In the genomic region with DNA sequence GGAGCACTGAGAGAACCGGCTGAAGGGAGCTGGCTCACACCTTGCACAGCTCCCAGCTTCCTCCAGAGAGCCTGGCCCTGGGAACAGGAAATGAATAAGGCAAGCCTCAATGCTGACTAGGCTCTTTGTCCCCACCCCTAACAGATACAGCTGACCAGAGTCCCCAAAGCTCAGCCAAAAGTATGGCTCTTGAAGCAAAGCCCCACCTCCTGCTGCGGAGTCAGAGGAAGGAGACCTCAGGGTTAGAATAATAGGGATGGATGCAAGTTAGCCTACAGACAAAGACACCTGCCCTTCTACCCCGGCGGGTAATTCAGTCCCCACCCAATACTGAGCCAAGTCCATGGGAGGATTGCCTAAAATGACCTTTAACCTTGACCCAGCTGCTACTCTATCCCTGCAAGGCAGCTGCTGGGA, we compare ENCODE assay signal across 10 mouse cellular contexts. TPM values are rescaled to one million over a fixed set of nuclear protein-coding genes. Genes with fewer than 3 reads are reported as not detected.
DNase-seq lines count a peak whose midpoint lies in the region; ATAC-seq and TF ChIP-seq lines count a peak whose summit lies in the region.
"Had no signal": no experiment of that assay in that cellular context is flagged by ENCODE, and none has a peak within 500 bp of the region (broad histone marks: within the 10 kb centered on the region; RNA-seq: fewer than 3 reads in every experiment).

No protein-coding gene starts in this region.

- TF ChIP-seq POLR2A in ES-Bruce4 (IDR thresholded peaks at IDR 0.05; ENCODE audit: insufficient read depth, low read length), result no peak

- H3K9ac ChIP-seq in forebrain, embryonic 16.5 days (replicated peaks; ENCODE audit: low read depth, low read length), result no peak overlapping the region
- no peak overlapping the region for H3K9ac ChIP-seq in ES-Bruce4 (ENCODE audit: low read depth, poor library complexity, severe bottlenecking)
- H3K9ac ChIP-seq in liver, embryonic 11.5 days (ENCODE audit: low read depth, low read length), result no peak overlapping the region
- H3K9ac ChIP-seq: neural tube, embryonic 15.5 days had no signal

- H3K4me1 ChIP-seq in forebrain, embryonic 10.5 days, result peaks cover 34% of the 10 kb centered on the region
- H3K4me1 ChIP-seq in forebrain, embryonic 16.5 days (replicated peaks; ENCODE audit: control insufficient read depth, insufficient read depth, low read length), result no peaks in the 10 kb centered on the region
- H3K4me1 ChIP-seq in ES-Bruce4 (ENCODE audit: control insufficient read depth, insufficient read depth, low read length), result peaks cover 12% of the 10 kb centered on the region
- peaks cover 16% of the 10 kb centered on the region for H3K4me1 ChIP-seq in liver, embryonic 11.5 days (replicated peaks; ENCODE audit: control insufficient read depth, insufficient read depth, low read length)
- H3K4me1 ChIP-seq: neural tube, embryonic 15.5 days had no signal

- H3K27me3 ChIP-seq in forebrain, embryonic 10.5 days (ENCODE audit: poor library complexity, severe bottlenecking), result no peaks in the 10 kb centered on the region
- H3K27me3 ChIP-seq in forebrain, embryonic 16.5 days (replicated peaks; ENCODE audit: control insufficient read depth, insufficient read depth, low read length), result no peaks in the 10 kb centered on the region
- no peaks in the 10 kb centered on the region for H3K27me3 ChIP-seq in ES-Bruce4 (ENCODE audit: control insufficient read depth, insufficient read depth, low read length, poor library complexity, severe bottlenecking)
- no peaks in the 10 kb centered on the region for H3K27me3 ChIP-seq in liver, embryonic 11.5 days (replicated peaks; ENCODE audit: control insufficient read depth, insufficient read depth, low read length)
- H3K27me3 ChIP-seq: neural tube, embryonic 15.5 days had no signal

- no peaks in the 10 kb centered on the region for H3K36me3 ChIP-seq in forebrain, embryonic 10.5 days (replicated peaks)
- no peaks in the 10 kb centered on the region for H3K36me3 ChIP-seq in forebrain, embryonic 16.5 days (ENCODE audit: control insufficient read depth, insufficient read depth)
- H3K36me3 ChIP-seq in ES-Bruce4 (ENCODE audit: control insufficient read depth, insufficient read depth, low read length, poor library complexity, severe bottlenecking), result peaks cover 28% of the 10 kb centered on the region
- no peaks in the 10 kb centered on the region; the same call in 1 of the 2 replicates for H3K36me3 ChIP-seq in liver, embryonic 11.5 days (ENCODE audit: control insufficient read depth, insufficient read depth, low read length)
- H3K36me3 ChIP-seq: neural tube, embryonic 15.5 days had no signal

- WGBS in forebrain, embryonic 10.5 days, result 60% methylated on average over 4 of the region's 4 CpGs
- 52% methylated on average over 4 of the region's 4 CpGs for WGBS in forebrain, embryonic 16.5 days
- WGBS in liver, embryonic 11.5 days, result 41% methylated on average over 4 of the region's 4 CpGs

- intact Hi-C loops in heart, postnatal 14 days (cut with DNase I), result no loop called here

- no peak overlapping the region for H3K4me2 ChIP-seq in forebrain, embryonic 16.5 days (ENCODE audit: low read length)
- H3K4me2 ChIP-seq in liver, embryonic 11.5 days, result no peak overlapping the region
- H3K4me2 ChIP-seq: neural tube, embryonic 15.5 days had no signal

- ATAC-seq in forebrain, embryonic 16.5 days, result no peak
- ATAC-seq in liver, embryonic 11.5 days (replicated peaks; ENCODE audit: low FRiP score), result peak; percentile 46

- no peak for TF ChIP-seq CTCF in ES-Bruce4 (IDR thresholded peaks at IDR 0.05; ENCODE audit: low read depth, low read length)

- TF ChIP-seq EP300 in ES-Bruce4 (IDR thresholded peaks at IDR 0.05; ENCODE audit: insufficient read depth, low read depth, low read length), result peak; percentile 92

- H3K27ac ChIP-seq in forebrain, embryonic 10.5 days, result peak overlapping the region; percentile 17; the same call in 1 of the 2 replicates
- H3K27ac ChIP-seq in forebrain, embryonic 16.5 days (ENCODE audit: low read length), result no peak overlapping the region
- H3K27ac ChIP-seq in ES-Bruce4 (ENCODE audit: insufficient read depth, low read length), result peak overlapping the region; percentile 88
- H3K27ac ChIP-seq in liver, embryonic 11.5 days (ENCODE audit: low read depth, low read length), result no peak overlapping the region
- H3K27ac ChIP-seq: neural tube, embryonic 15.5 days had no signal

- no peaks in the 10 kb centered on the region for H3K9me3 ChIP-seq in forebrain, embryonic 10.5 days
- no peaks in the 10 kb centered on the region for H3K9me3 ChIP-seq in forebrain, embryonic 16.5 days (ENCODE audit: control insufficient read depth, low read length)
- no peaks in the 10 kb centered on the region for H3K9me3 ChIP-seq in ES-Bruce4 (replicated peaks; ENCODE audit: control insufficient read depth, insufficient read depth, low read length, poor library complexity, severe bottlenecking)
- H3K9me3 ChIP-seq in liver, embryonic 11.5 days (ENCODE audit: control insufficient read depth, low read length), result no peaks in the 10 kb centered on the region
- H3K9me3 ChIP-seq: neural tube, embryonic 15.5 days had no signal

- H3K4me3 ChIP-seq in forebrain, embryonic 10.5 days, result no peak overlapping the region
- H3K4me3 ChIP-seq in forebrain, embryonic 16.5 days (replicated peaks; ENCODE audit: low read length), result no peak overlapping the region
- no peak overlapping the region for H3K4me3 ChIP-seq in ES-Bruce4 (ENCODE audit: low read depth, low read length)
- no peak overlapping the region for H3K4me3 ChIP-seq in liver, embryonic 11.5 days (ENCODE audit: low read depth, low read length)
- H3K4me3 ChIP-seq: neural tube, embryonic 15.5 days had no signal

- DNase-seq in forebrain, embryonic 10.5 days (ENCODE audit: extremely low spot score, low spot score), result no peak
- DNase-seq in heart, postnatal 14 days, result peak; percentile 22 to 31
- DNase-seq in liver, embryonic 11.5 days (ENCODE audit: low spot score), result no peak
- DNase-seq in retina, postnatal 1 day, result no peak
- DNase-seq in frontal cortex, postnatal 25 days (ENCODE audit: low spot score in 2 of 2), result no peak
- DNase-seq in thymus, adult 18-20 months, result no peak
- DNase-seq: adrenal gland, postnatal 10 days had no signal

RNA-seq across cellular contexts. Expression of gene Oxa1l, which starts 22.7 kb away (rescaled TPM):
- 55.2 and 59.0 TPM in 2 replicates for polyA plus RNA-seq in forebrain, embryonic 10.5 days (2016; fragmentation: Nextera tagmentation; extraction: Ambion mirVana)
- polyA plus RNA-seq in forebrain, embryonic 16.5 days (2015; fragmentation: Nextera tagmentation; extraction: Ambion mirVana), result 44.5 and 49.0 TPM in 2 replicates
- polyA plus RNA-seq in ES-Bruce4 (2011; ENCODE audit: insufficient read depth, insufficient read length, low read depth, missing spikeins), result 86.1 and 96.4 TPM in 2 replicates
- 100 to 1,000 TPM; 116 to 125 TPM for total RNA-seq in heart, postnatal 14 days (2021)
- polyA plus RNA-seq in liver, embryonic 11.5 days (2014; fragmentation: Nextera tagmentation; extraction: Ambion mirVana), result 42.3 and 46.7 TPM in 2 replicates

RNA-seq across cellular contexts. Expression of gene Slc7a7, which starts 34.2 kb away (rescaled TPM):
- 4.1 and 4.3 TPM in 2 replicates for polyA plus RNA-seq in forebrain, embryonic 10.5 days (2016; fragmentation: Nextera tagmentation; extraction: Ambion mirVana)
- polyA plus RNA-seq in forebrain, embryonic 16.5 days (2015; fragmentation: Nextera tagmentation; extraction: Ambion mirVana), result 3.9 and 4.9 TPM in 2 replicates
- polyA plus RNA-seq in ES-Bruce4 (2011; ENCODE audit: insufficient read depth, insufficient read length, low read depth, missing spikeins), result 46.6 and 47.7 TPM in 2 replicates
- 1 to 10 TPM; 6.2 to 6.5 TPM for total RNA-seq in heart, postnatal 14 days (2021)
- polyA plus RNA-seq in liver, embryonic 11.5 days (2014; fragmentation: Nextera tagmentation; extraction: Ambion mirVana), result 8.3 and 10.0 TPM in 2 replicates

RNA-seq across cellular contexts. Expression of gene Mrpl52, which starts 43.3 kb away (rescaled TPM):
- 200 and 201 TPM in 2 replicates for polyA plus RNA-seq in forebrain, embryonic 10.5 days (2016; fragmentation: Nextera tagmentation; extraction: Ambion mirVana)
- polyA plus RNA-seq in forebrain, embryonic 16.5 days (2015; fragmentation: Nextera tagmentation; extraction: Ambion mirVana), result 229 and 239 TPM in 2 replicates
- 114 and 115 TPM in 2 replicates for polyA plus RNA-seq in ES-Bruce4 (2011; ENCODE audit: insufficient read depth, insufficient read length, low read depth, missing spikeins)
- 100 to 1,000 TPM; 102 to 116 TPM for total RNA-seq in heart, postnatal 14 days (2021)
- 309 and 329 TPM in 2 replicates for polyA plus RNA-seq in liver, embryonic 11.5 days (2014; fragmentation: Nextera tagmentation; extraction: Ambion mirVana)

RNA-seq across cellular contexts. Expression of gene Mmp14, which starts 48.0 kb away (rescaled TPM):
- polyA plus RNA-seq in forebrain, embryonic 10.5 days (2016; fragmentation: Nextera tagmentation; extraction: Ambion mirVana), result 52.4 and 54.6 TPM in 2 replicates
- polyA plus RNA-seq in forebrain, embryonic 16.5 days (2015; fragmentation: Nextera tagmentation; extraction: Ambion mirVana), result 49.4 and 62.3 TPM in 2 replicates
- 50.4 and 60.7 TPM in 2 replicates for polyA plus RNA-seq in ES-Bruce4 (2011; ENCODE audit: insufficient read depth, insufficient read length, low read depth, missing spikeins)
- 10 to 100 TPM; 53.6 to 60.0 TPM for total RNA-seq in heart, postnatal 14 days (2021)
- 56.6 and 57.6 TPM in 2 replicates for polyA plus RNA-seq in liver, embryonic 11.5 days (2014; fragmentation: Nextera tagmentation; extraction: Ambion mirVana)

Comparison
In these comparisons a context has a peak if more than half of its experiments do, and no peak if none do; other contexts are left out.
1. H3K27ac ChIP-seq: peak in forebrain, embryonic 10.5 days (single experiment) and ES-Bruce4 (single experiment); none in forebrain, embryonic 16.5 days (single experiment) and liver, embryonic 11.5 days (single experiment).
2. DNase-seq: peak in heart, postnatal 14 days (2 of 2); none in forebrain, embryonic 10.5 days (single experiment), liver, embryonic 11.5 days (single experiment), retina, postnatal 1 day (single experiment), frontal cortex, postnatal 25 days (0 of 2) and thymus, adult 18-20 months (0 of 2).